Mouse (Mus musculus) left cerebral cortex, adult 11 months (tissue): ENCODE data around the gene Anxa9.

Source experiments
- DNase-seq: peaks from one replicate; pipeline ENCODE4 v3.0.0; 2022; ENCODE audit warnings: low spot score

The Anxa9 gene

DNA sequence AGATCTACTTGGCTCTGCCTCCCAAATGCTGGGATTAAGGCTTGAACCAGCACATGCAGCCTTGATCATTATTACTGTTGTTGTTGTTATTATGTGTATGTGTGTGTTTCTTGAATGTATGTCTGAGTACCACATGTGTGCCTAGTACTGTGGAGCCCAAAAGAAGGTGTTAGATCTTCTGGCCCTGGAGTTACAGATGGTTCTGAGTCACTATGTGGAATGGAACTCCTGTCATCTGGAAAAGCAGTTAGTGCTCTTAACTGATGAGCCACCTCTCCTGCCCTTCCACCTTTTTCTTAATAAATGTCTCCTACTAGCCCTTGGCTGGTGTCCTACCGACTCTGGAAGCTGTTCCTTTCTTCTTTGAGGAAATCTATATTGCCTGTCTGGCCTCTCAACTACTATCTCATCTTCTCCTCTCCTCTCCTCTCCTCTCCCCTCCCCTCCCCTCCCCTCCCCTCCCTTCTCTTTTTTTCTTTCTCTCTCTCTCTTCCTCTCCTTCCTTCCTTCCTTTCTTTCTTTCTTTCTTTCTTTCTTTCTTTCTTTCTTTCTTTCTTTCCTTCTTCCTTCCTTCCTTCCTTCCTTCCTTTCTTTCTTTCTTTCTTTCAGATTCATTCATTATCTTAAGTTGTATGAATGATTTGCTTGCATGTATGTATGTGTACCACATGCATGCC lies 59.2 kb downstream of the Anxa9 start:
- DNase-seq = no peak

GRCm38 (mm10) chr3:95246465-95247231 lies 60.3 kb downstream of the Anxa9 start:
- no peak for DNase-seq
